Mouse (Mus musculus) T-helper 17 cell (primary cell): Measurements from ENCODE around the gene Cdc14b.
"Not testable (repeated sequence)": the region's sequence is repeated elsewhere in the genome, so short reads cannot be mapped to it uniquely, and the experiment has no call there.

Experiments
- in situ Hi-C, 2 experiments: fragments of 300-600 bp; cut with MboI, MseI; formaldehyde crosslinking; loops; 1 replicate in 1 of 2; 2 replicates in 1 of 2; pipeline ENCODE4 v1.15.1; 2025; ENCODE audit warnings: high pct_unique_total_duplicates in 2 of 2

Cdc14b gene

DNA sequence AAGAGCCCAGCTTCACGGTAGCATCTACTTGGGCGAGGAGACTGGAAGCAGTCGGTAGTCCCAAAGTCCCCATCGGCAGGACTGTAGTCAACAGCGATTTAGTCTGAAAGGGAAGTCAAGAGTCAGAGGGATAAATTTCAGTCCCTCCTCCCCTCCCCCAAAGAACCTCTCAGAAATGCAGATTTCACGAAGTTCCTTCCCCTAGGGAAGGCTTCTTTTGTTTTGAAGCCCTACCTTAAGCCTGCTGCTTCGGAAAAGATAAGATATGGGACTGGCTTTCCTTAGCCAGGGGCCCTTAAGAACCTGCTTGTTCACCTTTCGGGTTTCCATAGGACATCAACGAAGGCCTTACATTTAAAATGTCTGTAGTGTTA lies 651 bp upstream of the Cdc14b start:
- in situ Hi-C loops = loop anchor here (5.0 to 10.0 kb wide), 2 partner anchors 711 to 962 kb away; no protein-coding TSS in a partner anchor

DNA sequence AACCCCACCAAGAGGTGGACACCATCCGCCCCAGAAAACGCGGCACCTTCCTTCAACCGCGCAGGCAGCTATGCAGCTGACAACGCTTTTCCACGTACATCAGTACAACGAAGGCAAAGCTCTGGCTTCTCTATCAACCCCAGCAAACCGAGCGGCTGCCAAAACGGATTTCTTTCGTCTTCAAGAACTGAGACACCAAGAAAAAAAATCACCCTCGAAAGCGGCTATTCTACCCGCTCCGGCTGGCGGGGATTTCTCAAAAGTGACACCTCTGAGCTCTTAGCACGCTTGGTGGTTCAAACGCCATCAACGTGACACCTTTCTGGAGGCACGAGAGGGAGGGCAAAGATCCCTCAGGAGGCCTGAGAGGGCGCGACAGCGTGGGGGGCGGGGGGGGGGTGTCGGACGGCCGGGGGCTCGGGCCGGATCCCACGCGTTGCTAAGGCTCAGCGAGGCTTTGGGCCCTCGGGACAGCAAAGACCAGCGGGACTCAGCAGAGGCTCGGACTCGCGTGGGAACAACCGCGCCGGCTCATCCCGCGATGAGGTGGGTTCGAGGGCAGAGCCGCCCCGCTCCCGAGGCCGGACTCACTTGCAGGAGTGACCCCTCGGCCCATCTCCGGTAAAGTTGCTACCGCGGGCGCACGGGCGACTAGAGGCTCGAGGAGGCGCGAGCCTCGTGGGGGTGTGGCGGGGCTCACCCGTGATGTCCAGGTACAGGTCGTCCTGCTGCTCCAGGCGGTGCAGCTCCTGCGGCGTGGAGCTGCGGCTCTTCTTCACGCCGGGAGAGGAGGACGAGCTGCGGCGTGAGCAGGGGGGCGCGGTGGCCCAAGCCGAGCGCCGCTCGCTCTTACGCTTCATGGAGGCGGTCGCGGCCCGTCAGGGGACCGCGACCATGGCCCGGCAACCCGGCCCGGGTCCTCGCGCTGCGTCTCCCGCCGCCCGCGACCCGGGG lies 922 bp downstream of the Cdc14b start:
- in situ Hi-C loops = loop anchor here in 1 of 2 experiments (10.0 kb wide), 1 partner anchor 709 kb away; no protein-coding TSS in a partner anchor

DNA sequence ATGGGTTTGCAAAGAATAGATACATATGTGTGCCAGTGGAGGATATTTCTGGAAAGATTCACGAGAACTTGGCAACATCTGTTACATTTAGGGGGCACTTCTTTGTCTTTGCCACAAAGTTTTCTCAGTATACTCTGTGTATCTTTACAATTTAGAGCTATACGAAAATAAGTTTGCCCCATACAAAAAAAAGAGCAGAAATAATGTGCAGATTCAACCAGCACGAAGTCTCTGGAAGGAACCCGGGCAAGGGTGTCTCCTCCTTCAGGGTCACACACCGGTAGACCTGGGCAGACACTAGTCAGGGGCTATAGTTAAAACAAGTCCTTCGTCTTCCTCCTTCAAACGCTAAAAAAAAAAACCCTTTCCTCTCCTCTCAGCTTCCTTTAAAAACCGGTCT lies 1.7 kb downstream of the Cdc14b start:
- in situ Hi-C loops = loop anchor here in 1 of 2 experiments (10.0 kb wide), 1 partner anchor 709 kb away; no protein-coding TSS in a partner anchor

DNA sequence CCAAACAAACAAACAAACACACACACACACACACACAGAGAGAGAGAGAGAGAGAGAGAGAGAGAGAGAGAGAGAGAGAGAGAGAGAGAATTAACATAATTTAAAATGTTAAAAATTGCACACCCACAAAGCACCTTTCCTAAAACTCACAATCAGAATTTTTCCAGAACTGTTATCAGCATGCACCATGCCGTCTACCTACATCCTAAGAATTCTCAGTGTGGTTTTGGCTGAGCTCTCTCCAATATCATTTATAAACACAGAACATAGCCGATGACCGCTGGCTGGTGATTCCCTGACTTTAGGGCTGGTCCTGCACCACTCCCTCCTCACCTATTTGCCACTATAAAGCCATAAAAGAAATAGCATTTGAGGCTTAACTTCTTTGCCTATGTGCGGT lies 6.7 kb downstream of the Cdc14b start:
- in situ Hi-C loops = no loop called here

DNA sequence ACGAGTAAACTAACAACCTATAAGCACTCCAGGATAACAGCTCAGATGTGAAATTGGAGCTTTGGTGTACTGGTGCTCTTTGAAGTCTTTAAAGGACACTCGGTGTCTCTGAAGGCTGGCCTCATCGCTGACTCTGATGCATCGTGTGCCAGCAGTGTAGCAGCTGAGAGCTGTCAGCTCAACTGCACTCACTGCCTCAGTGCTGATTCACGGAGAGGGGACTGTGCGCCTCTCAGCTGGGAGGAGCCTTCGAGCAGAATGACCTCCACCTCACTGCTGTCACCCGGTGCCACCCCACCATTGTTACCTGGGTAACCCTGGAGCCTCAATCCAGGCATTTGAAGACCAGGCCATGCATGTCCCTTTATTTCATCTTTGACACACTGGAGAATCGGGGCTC lies 7.9 kb downstream of the Cdc14b start:
- in situ Hi-C loops = no loop called here

DNA sequence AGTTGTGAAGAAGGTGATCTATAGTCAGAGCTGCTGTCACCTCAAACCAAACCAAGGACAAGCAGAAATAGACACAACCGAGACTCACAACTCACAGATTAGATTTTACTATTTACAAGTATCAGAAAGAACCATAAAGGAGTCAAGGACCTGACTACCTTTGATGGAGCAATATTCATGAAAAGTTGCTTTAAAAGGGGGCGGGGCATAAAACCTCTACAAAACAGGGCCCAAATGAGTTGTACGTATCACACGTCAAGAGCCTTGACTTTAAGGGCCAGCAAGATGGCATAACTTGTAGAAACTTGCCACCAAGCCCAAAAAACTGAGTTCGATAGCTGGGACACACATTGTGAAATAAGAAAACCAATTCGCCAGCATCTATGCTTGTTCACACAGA lies 10.5 kb downstream of the Cdc14b start:
- in situ Hi-C loops = no loop called here

DNA sequence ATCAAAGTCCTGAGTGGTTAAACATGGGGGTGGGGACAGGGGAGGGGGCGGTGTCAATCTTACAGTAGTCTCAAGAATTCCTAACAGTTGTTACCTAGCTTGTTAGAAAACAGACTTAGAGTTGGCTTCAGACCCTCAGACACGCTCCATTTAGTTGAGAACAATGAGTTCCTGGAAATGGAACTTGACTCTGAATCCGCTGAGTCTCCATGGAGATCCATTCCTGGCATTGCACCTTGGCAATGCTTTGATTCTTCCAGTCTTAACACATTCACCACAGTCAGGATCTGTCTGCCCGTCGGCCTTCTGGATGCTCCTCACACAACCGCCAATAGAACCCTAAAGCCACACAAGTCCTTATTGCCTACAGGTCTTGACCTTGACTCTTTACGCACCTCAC lies 15.2 kb downstream of the Cdc14b start:
- in situ Hi-C loops = no loop called here

DNA sequence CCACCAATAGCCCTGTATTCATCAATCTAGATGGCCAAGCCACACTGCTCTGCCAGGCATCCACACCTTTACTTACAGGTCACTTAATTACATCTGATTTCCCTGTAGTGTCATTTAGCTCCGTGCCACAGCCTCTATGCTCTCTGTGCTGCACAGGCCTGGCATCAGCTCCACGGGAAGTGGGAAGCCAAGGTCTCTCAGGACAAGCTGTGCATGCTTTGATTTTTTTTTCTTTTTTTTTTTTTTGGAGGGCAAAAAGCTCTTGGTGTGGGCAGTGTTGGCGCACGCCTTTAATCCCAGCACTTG lies 16.6 kb downstream of the Cdc14b start:
- in situ Hi-C loops = no loop called here

DNA sequence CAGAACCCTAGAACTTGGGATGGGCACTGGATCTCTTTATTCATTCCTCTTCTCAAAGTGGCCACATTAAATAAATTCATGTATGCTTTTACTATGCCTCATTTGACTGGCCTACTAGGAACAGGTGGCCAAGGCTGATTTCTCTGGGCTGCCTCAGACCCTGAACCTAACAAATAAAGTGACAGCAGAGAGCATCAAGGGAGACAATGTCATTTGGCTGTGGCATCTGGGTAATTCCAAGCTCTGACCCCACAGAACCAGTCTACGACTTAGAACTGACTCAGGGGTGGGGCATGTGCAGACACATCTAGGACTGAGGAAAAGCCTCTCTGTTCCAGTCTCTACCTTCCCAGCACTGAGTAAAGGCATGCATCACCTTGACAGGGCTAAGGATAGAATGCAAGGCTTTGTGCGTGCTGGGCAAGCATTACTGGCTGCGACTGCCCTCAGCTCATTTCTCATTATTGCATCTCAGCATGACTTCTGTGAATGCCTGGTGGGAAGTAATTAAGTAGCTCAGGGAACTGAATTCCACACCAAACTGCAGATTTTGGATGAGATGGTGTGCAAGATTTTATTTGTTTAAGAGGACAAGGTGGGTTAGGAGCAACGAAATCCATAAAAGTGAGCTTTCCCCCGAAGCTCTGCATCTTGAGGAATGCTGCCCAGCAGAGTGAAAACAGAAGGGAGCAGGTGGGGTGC lies 17.1 kb downstream of the Cdc14b start:
- in situ Hi-C loops = no loop called here

DNA sequence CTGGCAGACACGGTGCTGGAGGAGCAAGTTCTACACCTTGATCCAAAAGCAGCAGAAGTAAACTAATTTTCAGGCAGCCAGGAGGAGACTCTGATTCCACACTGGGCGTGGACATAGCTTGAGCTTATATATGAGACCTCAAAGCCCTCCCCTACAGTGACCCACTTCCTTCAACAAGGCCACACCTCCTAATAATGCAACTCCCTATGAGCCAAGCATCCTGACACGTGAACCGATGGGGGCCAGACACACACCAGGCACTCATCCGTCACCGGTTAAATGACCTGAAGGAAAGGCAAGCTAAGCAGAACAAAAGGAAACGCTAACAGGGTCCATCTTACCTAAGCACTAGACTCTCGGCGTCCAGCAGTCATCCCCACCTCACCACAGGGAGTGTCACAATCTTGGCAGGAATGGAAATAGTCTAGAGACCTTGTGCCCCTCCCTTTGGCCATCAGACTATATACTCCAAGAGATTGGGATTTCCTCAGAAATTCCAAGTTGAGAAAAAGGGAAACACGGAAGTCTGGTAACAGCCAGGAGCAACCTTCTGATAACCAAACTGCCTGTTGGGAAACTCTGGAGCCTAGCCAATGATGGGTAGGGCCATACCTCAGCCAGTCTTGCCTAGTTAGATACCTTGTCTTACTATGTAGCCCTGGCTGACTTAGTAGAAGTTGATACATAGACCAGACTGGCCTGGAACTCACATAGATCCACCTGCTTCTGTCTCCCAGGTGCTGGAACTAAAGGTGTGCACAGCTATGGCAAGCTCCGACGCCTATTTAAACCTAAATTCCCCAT lies 17.9 kb downstream of the Cdc14b start:
- in situ Hi-C loops = no loop called here

DNA sequence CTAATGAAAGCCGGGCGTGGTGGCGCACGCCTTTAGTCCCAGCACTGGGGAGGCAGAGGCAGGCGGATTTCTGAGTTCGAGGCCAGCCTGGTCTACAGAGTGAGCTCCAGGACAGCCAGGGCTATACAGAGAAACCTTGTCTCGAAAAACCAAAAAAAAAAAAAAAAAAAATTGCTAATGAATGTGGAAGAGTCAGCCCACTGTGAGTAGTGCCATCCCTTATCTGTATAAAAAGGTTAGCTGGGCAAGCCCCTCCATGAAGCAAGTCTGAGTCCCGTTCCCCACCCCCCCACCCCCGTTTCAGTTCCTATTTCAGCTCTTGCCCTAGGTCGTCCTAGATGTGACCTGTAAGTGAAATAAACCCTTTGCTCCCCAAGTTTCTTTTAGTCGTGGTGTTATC lies 20.9 kb downstream of the Cdc14b start:
- in situ Hi-C loops = not testable (repeated sequence)

DNA sequence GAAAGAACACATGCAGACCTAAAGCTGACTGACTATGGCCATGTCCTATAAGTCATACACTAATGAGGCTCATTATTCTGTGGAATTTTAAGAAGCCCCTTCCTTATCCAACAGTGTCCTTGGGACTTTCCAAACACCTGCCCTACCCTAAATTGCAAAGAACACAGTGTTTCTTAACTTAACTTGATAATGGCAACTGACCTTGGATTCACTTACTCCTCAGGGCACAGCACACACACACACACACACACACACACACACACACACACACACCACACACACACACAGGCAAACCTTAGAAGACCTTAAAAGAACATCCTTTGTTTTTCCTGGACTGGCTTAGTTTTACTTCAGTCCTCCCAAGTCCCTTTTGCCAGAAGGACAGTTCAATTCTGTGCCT lies 21.4 kb downstream of the Cdc14b start:
- in situ Hi-C loops = no loop called here

DNA sequence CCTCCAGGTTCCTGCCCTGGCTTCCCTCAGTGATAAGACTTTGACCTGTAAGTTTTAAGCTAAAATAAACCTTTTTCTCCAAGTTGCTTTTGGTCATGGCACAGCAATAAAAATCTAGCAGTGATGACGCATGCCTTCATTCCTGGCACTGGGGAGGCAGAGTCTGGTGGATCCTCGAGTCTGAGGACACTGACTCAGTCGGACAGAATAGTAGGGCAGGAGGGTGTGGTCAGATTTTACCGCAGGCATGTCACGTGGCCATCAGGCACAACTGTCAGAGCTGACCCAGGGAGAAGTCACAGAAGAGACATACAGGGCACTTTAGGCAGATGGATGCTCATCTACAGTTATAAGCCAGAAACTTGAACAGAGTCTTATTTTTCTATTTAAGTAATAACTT lies 22.9 kb downstream of the Cdc14b start:
- in situ Hi-C loops = no loop called here

DNA sequence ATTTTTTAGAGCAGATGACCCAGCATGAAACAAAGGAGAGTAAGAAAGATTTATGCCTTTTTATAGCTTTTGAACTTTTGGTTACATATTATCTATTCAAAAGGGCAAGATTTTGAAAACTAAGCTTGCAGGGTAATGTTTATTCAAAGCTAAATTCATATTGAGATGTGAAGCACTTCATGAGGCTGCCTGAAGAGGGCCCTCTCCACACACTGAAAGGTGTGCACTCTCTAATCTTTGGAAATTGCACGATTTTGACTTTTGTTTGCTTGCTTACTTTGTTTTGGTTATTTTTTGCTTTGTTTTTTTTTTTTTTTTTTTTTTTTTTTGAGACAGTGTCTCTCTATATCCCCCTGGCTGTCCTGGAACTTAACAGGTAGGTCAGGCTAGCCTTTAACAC lies 24.7 kb downstream of the Cdc14b start:
- in situ Hi-C loops = no loop called here

DNA sequence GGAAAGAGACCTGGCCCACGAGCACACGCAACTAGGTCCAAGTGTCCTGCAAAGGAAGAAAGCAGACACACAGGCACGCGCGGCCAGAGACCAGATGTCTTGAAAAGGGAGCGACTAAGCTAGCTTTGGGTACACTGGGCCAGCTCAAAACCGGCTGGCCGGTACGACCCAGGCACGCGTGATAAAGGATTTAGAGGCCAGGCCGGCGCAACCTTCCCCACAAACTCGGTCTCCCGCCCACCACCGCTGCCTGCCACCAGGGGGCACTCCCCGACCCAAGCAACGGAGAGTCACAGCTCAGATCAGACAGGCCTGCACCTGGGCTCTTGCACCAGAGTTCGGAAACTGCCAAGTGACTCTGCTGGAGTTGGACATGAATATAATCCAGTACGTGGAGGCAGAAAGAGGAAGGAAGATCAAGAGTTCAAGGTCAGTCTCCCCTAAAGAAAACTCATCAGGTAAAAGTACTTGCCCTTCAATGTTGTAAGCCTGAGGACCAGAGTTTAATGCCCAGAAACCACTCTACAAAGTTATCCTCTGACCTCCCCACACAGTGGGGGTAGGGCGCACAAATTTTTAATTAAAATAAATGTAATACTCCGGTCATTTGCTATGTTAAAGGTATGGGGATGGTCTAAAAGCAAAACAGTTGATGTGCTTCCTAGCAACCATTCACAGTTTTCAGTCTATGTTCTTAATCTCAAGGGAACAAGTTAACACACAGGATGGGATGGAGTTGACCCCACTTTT lies 26.1 kb downstream of the Cdc14b start:
- in situ Hi-C loops = loop anchor here (5.0 kb wide), 2 partner anchors 58 to 188 kb away; no protein-coding TSS in a partner anchor

DNA sequence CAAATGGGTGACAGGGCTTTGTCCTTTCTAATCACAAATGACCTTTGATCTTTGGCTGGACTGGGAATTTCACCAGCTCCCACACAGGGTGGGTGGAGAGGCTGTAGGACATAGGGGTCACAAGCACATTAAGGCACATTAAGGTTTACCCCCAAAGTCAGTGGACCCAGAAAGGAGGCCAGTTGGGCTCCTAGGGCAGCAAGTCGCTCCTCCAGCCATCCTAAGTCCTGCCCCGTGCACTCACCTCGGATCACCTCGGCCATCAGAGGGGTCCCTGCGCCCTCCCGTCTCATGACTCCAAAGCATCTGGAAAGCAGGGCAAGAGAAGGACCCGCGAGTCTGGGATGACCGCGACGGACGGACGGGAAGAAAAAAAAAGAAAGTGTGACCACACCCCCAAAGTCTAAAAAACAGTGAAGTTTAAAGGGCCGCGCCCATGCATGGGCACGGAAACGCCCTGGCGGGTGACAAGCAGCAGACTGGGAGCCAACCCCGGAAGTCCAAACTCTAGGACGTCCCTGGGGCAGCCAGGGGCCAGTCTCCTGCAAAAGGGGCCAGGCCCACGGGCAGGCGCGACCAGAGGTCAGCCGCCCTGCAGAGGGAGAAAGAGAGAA lies 26.8 kb downstream of the Cdc14b start:
- in situ Hi-C loops = loop anchor here (5.0 kb wide), 2 partner anchors 59 to 189 kb away; no protein-coding TSS in a partner anchor

DNA sequence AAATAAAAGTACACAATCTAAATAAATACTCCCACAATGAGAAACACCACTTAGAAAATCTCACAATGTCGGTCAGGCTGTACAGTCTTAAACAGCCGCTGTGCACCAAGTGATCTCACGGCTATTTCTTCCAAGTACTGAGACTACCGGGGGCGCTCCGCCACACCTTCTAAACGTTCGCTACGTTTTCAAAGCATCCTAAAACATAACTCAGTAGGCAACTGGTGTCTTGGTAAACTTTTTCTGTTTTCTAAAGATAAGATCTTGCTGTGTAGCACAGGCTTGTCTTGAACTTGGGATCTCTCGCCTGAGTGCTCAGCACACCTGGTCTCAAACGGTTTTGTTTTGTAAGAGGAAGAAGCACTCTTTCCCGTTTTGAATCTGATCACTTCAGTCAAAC lies 29.0 kb downstream of the Cdc14b start:
- in situ Hi-C loops = loop anchor here (5.0 kb wide), 2 partner anchors 61 to 191 kb away; no protein-coding TSS in a partner anchor

DNA sequence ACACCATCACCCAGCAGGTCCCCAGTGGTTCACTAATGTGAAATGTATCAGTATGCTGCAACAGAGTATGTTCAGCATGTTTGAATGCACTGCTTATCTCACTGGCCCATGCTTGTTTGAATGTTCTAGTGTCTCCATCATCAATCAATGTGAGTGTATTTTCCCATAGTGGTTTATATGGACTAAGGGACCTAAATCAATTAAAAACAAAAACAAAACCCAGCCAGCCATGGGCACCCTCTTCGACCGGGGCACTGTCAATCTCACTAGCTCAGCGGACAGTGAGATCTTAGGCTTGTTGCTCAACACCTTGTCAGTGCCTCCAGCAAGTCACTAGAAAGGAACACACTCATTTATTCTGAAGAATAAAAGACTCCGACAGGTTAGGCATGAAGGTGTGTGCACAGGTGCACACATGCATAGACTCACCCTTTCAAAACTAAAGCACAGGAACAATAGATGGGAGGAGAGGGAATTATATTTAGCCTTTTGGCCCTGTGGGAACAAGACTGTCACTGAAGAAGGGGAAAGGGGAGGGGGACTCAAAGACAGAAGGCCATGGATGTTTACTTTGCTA lies 30.3 kb downstream of the Cdc14b start:
- in situ Hi-C loops = loop anchor here (5.0 kb wide), 2 partner anchors 63 to 193 kb away; no protein-coding TSS in a partner anchor

DNA sequence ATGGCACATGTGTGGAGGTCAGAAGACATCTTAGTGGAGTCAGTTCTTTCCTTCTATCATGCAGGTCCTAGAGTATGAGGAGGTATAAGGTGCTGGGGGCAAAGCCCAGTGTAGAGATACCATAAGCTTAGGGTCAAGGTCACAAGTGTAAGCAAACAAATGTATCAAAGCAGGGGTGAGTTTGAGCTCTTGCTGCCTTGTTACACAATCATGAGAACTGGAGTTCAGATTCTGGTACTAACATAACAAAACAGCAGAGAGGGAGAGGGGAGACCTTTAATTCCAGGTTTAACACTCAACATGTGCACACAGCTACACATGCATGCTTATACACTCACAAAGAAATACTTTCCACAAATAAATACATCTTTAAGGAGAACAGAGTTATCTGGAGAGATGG lies 32.4 kb downstream of the Cdc14b start:
- in situ Hi-C loops = no loop called here

DNA sequence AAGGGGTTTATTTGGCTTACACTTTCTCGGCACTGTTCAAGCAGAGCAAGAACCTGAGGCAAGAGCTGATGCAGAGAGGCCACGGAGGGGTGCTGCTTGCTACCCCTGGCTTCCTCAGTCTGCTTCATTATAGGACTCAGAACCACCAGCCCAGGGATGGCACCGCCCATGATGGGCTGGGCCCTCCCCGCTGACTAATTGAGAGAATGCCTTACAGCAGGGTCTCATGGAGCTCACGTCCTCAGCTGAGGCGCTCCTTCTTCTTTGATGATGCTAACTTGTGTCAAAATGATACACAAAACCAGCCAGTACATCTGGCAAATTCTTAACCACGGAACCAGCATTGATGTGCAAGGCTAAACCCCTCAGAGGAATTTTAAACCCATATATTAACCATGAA lies 34.5 kb downstream of the Cdc14b start:
- in situ Hi-C loops = no loop called here
